Mouse (Mus musculus) midbrain, embryonic 15.5 days (tissue): ENCODE data around the gene Rbms2. TPM values are rescaled to one million over a fixed set of nuclear protein-coding genes. Genes with fewer than 3 reads are reported as not detected.

Experiments used
- ATAC-seq: fragments of 200-750 bp; cut with Nextera tagmentation; replicated peaks from 2 replicates; pipeline ENCODE4 v1.8.0; 2017; ENCODE audit warnings: moderate TSS enrichment
- H3K27ac ChIP-seq: fragments of 300-500 bp; sonication (generic); 2 replicates; pipeline ENCODE4 v1.5.1; 2015; ENCODE audit warnings: mild to moderate bottlenecking, inconsistent platforms
- H3K27me3 ChIP-seq: fragments of 300-500 bp; sonication (generic); replicated peaks from 2 replicates; pipeline ENCODE4 v1.6.1; 2015; ENCODE audit warnings: inconsistent platforms
- H3K36me3 ChIP-seq: fragments of 300-500 bp; sonication (generic); replicated peaks from 2 replicates; pipeline ENCODE4 v1.6.1; 2015; ENCODE audit warnings: inconsistent platforms
- H3K4me1 ChIP-seq: fragments of 300-500 bp; sonication (generic); 2 replicates; pipeline ENCODE4 v1.6.1; 2015; ENCODE audit warnings: inconsistent platforms
- H3K4me2 ChIP-seq: fragments of 300-500 bp; sonication (generic); 2 replicates; pipeline ENCODE4 v1.6.1; 2015; ENCODE audit warnings: inconsistent platforms, mild to moderate bottlenecking, moderate library complexity
- H3K4me3 ChIP-seq: fragments of 300-500 bp; sonication (generic); 2 replicates; pipeline ENCODE4 v1.5.1; 2015; ENCODE audit warnings: mild to moderate bottlenecking, inconsistent platforms
- H3K9ac ChIP-seq: fragments of 300-500 bp; sonication (generic); 2 replicates; pipeline ENCODE4 v1.6.1; 2015; ENCODE audit warnings: mild to moderate bottlenecking, inconsistent platforms
- H3K9me3 ChIP-seq: fragments of 300-500 bp; sonication (generic); 2 replicates; pipeline ENCODE4 v1.6.1; 2016; ENCODE audit warnings: inconsistent platforms
- WGBS: fragments of 180-500 bp; shearing (Covaris S2); methylation state at CpG from one replicate; pipeline ENCODE4 v1.1.7; 2015; ENCODE audit warnings: mixed read lengths; 5-methylcytosine and 5-hydroxymethylcytosine counted together
- polyA plus RNA-seq: library from polyadenylated mRNA; unstranded; fragments of >200 nt; fragmentation: Nextera tagmentation; extraction: Ambion mirVana; gene quantifications from 2 replicates; pipeline ENCODE4 v1.2.1, GENCODE M21; 2015

Rbms2 gene
- polyA plus RNA-seq, 1 experiment from 2014 or later: 9.2 TPM

DNA sequence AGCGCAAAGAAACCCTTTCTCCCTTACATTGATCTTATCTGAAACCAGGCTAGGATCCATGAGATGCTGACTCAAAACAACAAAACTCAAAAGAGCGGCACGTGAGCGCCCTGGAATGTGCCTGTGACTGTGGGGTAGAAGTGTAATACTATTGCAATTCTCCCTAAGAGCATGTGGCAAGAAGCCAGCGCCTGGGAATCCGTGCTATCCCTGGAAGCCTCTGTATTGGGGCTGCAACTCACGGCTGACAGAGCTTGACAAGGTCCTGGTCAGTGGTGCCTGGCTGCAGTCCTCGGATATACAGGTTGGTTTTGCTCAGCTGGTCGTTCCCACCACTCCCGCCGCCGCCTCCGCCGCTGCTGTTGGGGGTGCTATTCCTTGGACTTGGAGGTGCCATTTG lies 29.2 kb downstream of the Rbms2 start:
- Histone ChIP-seq H3K36me3 (no peaks in the 10 kb centered on the region), H3K9ac (no peak overlapping the region), H3K4me2 (no peak overlapping the region), H3K9me3 (no peaks in the 10 kb centered on the region), H3K4me3 (no peak overlapping the region), H3K4me1 (peaks cover 8% of the 10 kb centered on the region), H3K27me3 (no peaks in the 10 kb centered on the region), H3K27ac (no peak overlapping the region)
- ATAC-seq: no peak
- whole genome bisulfite sequencing: 81% methylated on average over 14 of the region's 14 CpGs

DNA sequence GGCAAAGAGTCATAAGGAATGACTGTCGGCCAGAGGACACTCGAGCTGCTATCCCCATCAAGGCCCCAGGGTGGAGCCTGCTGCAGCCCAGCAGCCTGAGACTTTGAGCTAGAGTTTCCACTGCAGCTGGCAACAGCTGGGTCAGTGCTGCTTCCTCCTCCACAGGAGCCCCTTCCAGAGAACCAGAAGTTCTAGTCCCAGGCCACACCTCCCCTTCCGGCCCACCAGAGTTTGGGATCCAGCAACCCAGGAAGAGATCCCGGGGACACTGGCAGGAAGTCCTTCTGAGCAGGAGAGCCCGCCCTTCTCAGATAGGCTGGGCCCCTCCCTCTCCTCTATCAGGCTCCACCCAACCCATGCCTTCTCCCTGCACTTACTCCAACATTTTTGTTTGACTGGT lies 30.5 kb downstream of the Rbms2 start:
- Histone ChIP-seq H3K4me3 (no peak overlapping the region), H3K9me3 (no peaks in the 10 kb centered on the region), H3K36me3 (no peaks in the 10 kb centered on the region), H3K9ac (no peak overlapping the region), H3K4me1 (peaks cover 8% of the 10 kb centered on the region), H3K4me2 (no peak overlapping the region), H3K27me3 (no peaks in the 10 kb centered on the region), H3K27ac (no peak overlapping the region)
- no peak for ATAC-seq
- WGBS: 7% methylated on average over 5 of the region's 5 CpGs

DNA sequence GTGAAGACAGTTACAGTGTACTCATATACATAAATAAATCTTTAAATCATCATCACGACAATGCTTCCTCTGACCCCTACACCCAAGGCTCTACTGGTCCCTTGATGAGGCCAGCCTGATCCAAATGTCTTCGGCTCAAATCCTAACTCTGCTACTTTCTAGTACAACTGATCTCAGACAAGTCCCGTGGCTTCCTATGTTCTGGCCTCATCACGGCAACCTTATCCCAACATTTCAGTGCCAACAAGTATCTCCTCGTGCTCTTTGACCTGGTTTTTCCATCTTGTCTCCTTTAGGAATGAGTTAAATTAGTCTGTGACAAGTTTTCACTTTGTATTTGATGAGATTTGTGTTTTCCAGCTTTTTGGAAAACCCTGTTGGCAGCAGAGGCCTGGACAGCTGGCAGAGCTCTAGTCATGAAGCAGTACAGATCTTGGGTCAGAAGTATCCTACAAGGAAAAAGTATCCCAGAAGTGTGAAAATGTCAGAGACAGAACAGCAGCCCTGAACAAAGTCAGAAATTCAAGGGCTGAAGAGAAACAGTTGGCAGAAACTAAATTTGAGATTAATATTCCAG lies 31.2 kb downstream of the Rbms2 start:
- Histone ChIP-seq H3K4me1 (peaks cover 8% of the 10 kb centered on the region), H3K9me3 (no peaks in the 10 kb centered on the region), H3K4me2 (no peak overlapping the region), H3K27me3 (no peaks in the 10 kb centered on the region), H3K9ac (no peak overlapping the region), H3K4me3 (no peak overlapping the region), H3K27ac (no peak overlapping the region), H3K36me3 (no peaks in the 10 kb centered on the region)
- WGBS: 90% methylated on average over 5 of the region's 5 CpGs
- no peak for ATAC-seq

DNA sequence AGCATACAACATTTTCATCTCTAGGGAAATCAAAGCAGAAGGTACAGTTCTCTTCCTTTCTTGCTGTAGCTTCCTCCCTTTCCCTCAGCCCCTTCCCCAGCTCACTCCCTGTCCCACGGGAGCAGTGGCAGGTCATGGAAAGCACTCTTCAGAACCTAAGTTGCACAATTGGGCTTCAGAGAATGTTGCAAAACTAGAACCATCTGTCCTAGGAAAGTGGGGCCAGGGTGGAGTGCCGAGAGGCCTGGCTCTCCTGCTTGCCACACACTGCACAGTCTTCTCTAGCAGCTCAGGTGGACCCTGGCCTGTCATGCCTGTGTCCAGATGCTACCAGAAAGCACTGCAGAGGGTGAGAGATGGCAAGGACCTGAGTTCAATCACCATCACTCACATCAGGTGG lies 35.1 kb downstream of the Rbms2 start:
- no peak for ATAC-seq
- 81% methylated on average over 2 of the region's 2 CpGs for WGBS
- no peaks in the 10 kb centered on the region for H3K36me3 ChIP-seq

DNA sequence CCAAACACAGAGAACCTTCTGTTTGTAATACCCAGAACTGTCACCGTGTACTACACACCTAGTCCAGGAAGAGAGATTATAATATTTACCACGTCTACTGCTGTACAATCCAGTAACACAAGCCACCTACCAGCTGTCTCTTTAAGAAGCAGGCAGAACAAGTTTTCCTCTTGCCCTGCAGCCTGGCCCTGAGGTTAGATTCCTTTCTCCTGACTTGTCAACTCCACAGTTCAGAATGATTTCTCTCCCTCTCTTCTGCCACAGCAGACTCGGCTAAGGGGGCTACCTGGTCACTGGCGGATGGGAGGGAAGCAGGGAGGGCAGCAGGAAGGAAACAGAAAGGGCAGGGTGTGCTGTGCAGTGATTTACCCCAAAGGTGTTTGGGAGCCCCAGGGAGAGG lies 36.4 kb downstream of the Rbms2 start:
- no peak overlapping the region for H3K4me3 ChIP-seq
- H3K36me3 ChIP-seq: no peaks in the 10 kb centered on the region
- H3K9me3 ChIP-seq: no peaks in the 10 kb centered on the region
- H3K27me3 ChIP-seq: no peaks in the 10 kb centered on the region
- 87% methylated on average over 4 of the region's 4 CpGs for WGBS
- no peak for ATAC-seq
- H3K4me1 ChIP-seq: no peaks in the 10 kb centered on the region
- no peak overlapping the region for H3K4me2 ChIP-seq
- H3K9ac ChIP-seq: no peak overlapping the region
- no peak overlapping the region for H3K27ac ChIP-seq

More for the DNA sequence above, 35.1 kb downstream of the Rbms2 start:
- Histone ChIP-seq H3K4me2 (no peak overlapping the region), H3K27me3 (no peaks in the 10 kb centered on the region), H3K4me3 (no peak overlapping the region), H3K9me3 (no peaks in the 10 kb centered on the region), H3K9ac (no peak overlapping the region), H3K4me1 (peaks cover 8% of the 10 kb centered on the region), H3K27ac (no peak overlapping the region)

DNA sequence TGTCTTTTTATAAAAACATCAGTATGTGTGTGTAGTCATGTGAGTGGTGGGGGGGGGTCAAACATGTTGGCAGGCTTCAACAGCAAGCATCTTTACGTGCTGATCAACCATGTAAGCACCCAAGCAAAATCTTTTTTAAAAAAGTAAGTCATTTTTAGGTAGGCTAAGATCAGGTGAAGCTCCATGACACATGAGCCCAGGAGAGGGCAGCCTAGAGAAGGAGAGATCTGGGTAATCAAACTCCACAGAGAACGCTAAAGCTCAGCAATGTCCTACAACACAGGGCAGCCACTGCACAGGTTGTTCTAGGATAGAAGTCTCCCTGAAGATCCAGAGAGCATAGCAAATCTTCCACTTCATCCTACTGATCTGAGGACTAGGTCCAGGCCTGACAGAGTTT lies 37.9 kb downstream of the Rbms2 start:
- H3K36me3 ChIP-seq: no peaks in the 10 kb centered on the region
- no peak overlapping the region for H3K4me2 ChIP-seq
- H3K27me3 ChIP-seq: no peaks in the 10 kb centered on the region
- H3K9ac ChIP-seq: no peak overlapping the region
- 68% methylated on average over 2 of the region's 2 CpGs for WGBS
- no peak overlapping the region for H3K27ac ChIP-seq
- H3K9me3 ChIP-seq: no peaks in the 10 kb centered on the region
- ATAC-seq: no peak
- H3K4me1 ChIP-seq: no peaks in the 10 kb centered on the region
- H3K4me3 ChIP-seq: no peak overlapping the region

DNA sequence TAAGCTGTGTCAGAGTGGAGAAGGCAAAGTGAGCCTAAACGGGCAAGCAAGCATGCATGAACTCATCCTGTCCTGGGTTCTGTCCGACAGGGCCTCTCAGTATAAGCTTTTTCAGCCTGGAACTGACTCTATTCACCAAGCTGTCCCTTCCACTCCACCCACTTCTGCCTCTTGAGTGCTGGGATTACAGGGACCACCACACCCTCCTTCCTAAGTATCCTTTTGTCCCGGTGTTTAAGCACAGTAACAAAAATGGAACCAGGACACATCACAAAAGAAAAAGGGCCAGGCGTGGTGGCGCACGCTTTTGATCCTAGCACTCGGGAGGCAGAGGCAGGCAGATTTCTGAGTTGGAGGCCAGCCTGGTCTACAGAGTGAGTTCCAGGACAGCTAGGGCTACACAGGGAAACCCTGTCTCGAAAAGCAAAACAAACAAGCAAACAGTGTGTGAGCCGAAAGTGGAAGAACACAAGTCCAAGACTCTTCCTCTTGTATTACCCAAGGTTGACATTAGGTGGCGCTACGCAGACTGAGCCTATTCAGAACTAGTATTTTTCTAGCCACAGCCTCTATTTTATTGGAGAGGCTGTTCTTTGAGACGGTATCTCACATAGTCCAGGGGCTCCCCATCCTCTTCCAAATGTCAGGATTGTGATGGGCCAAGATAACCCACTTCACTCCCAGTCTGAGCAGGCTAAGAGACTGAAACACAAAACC lies 39.7 kb downstream of the Rbms2 start:
- WGBS: 69% methylated on average over 12 of the region's 12 CpGs
- ATAC-seq: no peak
- Histone ChIP-seq H3K27ac (no peak overlapping the region), H3K27me3 (no peaks in the 10 kb centered on the region), H3K4me3 (no peak overlapping the region), H3K36me3 (no peaks in the 10 kb centered on the region), H3K9me3 (no peaks in the 10 kb centered on the region), H3K9ac (no peak overlapping the region), H3K4me1 (no peaks in the 10 kb centered on the region), H3K4me2 (no peak overlapping the region)

DNA sequence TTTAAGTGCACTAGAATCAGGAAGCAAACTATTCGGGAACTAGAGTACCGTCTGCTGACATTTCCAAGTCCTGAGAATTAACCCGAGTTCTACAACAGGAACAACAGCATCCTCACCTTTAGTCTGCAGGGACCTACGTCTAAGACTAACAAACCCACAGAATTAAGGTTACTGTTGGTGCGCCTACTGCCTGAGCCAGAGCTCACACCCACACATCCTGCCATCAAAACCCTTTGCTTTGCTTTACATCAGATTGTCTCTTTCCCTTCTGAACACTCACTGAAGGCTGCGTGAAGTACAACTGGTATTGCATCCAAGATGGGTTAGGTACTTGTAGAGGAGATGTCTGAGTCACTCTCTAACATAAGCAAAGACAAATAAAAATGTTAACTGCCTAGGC lies 44.7 kb downstream of the Rbms2 start:
- H3K4me3 ChIP-seq: no peak overlapping the region
- 89% methylated on average over 6 of the region's 6 CpGs for WGBS
- no peak overlapping the region for H3K27ac ChIP-seq
- no peaks in the 10 kb centered on the region for H3K4me1 ChIP-seq
- H3K4me2 ChIP-seq: no peak overlapping the region
- H3K27me3 ChIP-seq: no peaks in the 10 kb centered on the region
- H3K9ac ChIP-seq: no peak overlapping the region
- no peaks in the 10 kb centered on the region; the same call in 1 of the 2 replicates for H3K36me3 ChIP-seq
- ATAC-seq: no peak
- no peaks in the 10 kb centered on the region for H3K9me3 ChIP-seq

DNA sequence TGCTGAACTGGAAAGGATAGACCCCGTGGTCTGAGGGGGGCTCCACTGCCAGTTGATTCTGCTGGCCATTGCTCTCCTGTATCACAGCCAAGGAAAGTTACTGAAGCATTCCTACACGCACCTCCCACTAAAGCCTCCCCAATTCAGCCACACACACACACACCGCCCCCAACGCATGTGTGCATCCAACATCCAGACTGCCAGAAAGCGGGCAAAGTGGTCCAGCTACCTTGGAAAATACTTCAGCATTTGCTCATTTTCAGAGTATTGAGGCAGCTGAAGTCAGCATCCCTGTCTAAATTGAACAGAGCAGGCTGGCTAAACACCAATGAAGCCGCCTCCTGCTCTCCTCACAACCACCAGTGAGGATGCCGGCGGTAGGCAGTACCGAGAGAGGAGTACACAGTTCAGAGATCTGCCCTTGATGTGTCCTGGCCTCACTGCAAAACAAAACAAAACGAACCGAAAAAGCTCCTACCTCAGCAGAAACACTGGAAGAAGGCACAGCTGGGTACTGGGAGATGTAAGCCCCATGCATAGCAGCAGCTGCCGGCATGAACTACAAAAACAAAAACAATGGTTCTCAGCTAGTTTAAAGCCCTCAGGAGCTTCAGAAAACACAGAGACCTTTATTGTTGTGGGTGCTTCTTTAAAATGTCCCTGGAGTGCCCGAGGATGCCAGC lies 46.3 kb downstream of the Rbms2 start:
- WGBS: 35% methylated on average over 13 of the region's 13 CpGs
- Histone ChIP-seq H3K4me3 (no peak overlapping the region), H3K9ac (no peak overlapping the region), H3K9me3 (no peaks in the 10 kb centered on the region), H3K4me1 (no peaks in the 10 kb centered on the region), H3K27me3 (no peaks in the 10 kb centered on the region), H3K27ac (peak overlapping the region; percentile 17; the same call in 1 of the 2 replicates), H3K36me3 (peaks cover 7% of the 10 kb centered on the region; the same call in 1 of the 2 replicates), H3K4me2 (no peak overlapping the region)
- no peak for ATAC-seq

DNA sequence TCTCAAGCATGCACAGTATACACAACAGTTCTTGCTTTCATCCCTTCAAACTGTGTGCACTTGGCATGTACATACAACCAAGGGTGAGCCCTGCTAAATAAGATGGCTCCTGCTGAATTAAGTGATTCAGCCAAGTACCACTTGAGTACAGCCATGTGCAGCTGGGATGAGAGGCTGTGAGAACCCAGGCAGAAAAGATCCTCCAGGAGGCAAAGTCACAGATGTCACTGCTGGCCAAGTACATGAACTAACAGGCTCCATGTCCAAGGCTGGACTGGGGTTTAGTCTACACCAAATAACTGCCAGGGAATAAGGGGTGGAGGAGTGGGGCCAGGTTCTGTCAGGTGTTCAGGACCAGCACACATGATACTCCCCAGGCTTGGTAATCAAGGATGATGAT lies 48.3 kb downstream of the Rbms2 start:
- H3K9me3 ChIP-seq: no peaks in the 10 kb centered on the region
- no peak overlapping the region for H3K4me3 ChIP-seq
- no peaks in the 10 kb centered on the region for H3K4me1 ChIP-seq
- no peak overlapping the region for H3K27ac ChIP-seq
- H3K9ac ChIP-seq: no peak overlapping the region
- H3K36me3 ChIP-seq: peaks cover 21% of the 10 kb centered on the region
- ATAC-seq: no peak
- H3K4me2 ChIP-seq: no peak overlapping the region
- H3K27me3 ChIP-seq: no peaks in the 10 kb centered on the region

DNA sequence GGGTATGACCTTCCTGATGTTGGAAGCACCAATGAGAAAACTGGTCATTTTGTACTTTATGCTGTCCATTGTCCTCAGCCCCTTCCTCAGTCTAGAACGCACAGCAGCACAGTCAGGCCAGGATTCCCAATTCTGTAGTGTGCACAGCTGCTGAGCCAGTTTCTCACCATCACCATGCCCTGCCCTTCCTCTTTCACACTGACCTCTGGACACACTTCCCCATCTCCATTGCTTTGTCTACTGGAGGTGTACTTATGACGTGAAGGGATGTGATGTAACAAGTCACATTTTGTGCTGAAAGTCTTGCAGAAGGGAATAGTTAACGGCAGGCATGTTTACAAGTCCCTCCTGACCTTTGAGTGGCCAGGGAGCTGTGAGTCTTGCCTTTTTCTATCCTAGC lies 48.8 kb downstream of the Rbms2 start:
- H3K9me3 ChIP-seq: no peaks in the 10 kb centered on the region
- no peaks in the 10 kb centered on the region for H3K4me1 ChIP-seq
- no peak overlapping the region for H3K4me3 ChIP-seq
- WGBS: 78% methylated on average over 3 of the region's 3 CpGs
- no peaks in the 10 kb centered on the region for H3K27me3 ChIP-seq
- ATAC-seq: no peak
- H3K9ac ChIP-seq: no peak overlapping the region
- peaks cover 26% of the 10 kb centered on the region for H3K36me3 ChIP-seq
- H3K4me2 ChIP-seq: no peak overlapping the region
- no peak overlapping the region for H3K27ac ChIP-seq

DNA sequence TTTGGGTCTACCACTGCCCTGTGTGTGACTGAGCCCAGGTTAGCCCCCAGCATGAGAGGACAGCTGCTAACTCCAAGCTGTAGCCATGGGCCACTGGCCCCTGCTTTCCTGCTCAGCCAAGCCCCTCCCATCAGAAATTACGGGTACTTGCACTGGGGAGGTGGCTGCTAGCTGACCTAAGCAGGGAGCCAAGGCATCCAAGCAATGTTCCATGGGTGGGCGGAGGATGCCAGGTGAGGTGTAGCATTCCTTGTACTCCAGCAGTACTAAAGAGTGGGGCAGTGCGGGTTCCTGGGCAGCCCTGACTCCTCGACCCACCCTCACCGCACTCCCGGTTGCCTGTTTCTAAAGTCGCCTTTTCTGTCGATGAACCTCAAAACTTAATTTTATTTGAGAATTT lies 52.0 kb downstream of the Rbms2 start:
- WGBS: 91% methylated on average over 8 of the region's 8 CpGs
- no peak overlapping the region for H3K27ac ChIP-seq
- no peak for ATAC-seq
- H3K4me2 ChIP-seq: no peak overlapping the region
- no peaks in the 10 kb centered on the region for H3K27me3 ChIP-seq
- H3K36me3 ChIP-seq: peaks cover 58% of the 10 kb centered on the region
- no peak overlapping the region for H3K9ac ChIP-seq
- no peaks in the 10 kb centered on the region for H3K4me1 ChIP-seq
- H3K4me3 ChIP-seq: no peak overlapping the region
- H3K9me3 ChIP-seq: no peaks in the 10 kb centered on the region

DNA sequence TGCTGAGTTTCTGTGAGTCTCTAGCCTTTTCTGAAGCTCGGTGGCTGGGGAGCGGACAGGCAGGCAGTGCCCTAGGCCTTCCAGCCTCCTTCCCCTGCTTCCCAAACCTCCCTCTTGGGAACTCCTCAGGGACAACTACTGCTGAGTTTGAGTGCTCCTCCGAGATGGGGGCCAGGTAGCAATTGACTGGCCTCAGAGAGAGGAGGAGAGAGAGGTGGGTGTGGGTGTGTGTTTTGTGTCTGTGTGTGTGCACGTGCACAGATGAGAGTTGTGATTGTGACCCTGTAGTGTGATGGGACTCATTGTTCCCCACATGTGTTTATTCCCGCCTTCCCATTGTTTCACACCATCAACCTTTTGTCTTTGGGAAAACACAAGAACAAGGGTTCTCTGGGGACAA lies 52.6 kb downstream of the Rbms2 start:
- Histone ChIP-seq H3K27ac (no peak overlapping the region), H3K27me3 (no peaks in the 10 kb centered on the region), H3K36me3 (peaks cover 62% of the 10 kb centered on the region), H3K9ac (no peak overlapping the region), H3K4me2 (no peak overlapping the region), H3K4me1 (no peaks in the 10 kb centered on the region), H3K4me3 (no peak overlapping the region), H3K9me3 (no peaks in the 10 kb centered on the region)
- WGBS: 85% methylated on average over 5 of the region's 5 CpGs
- ATAC-seq: no peak
